Mouse (Mus musculus): ENCODE results near the gene Hap1. TPM values are rescaled to one million over a fixed set of nuclear protein-coding genes. Genes with fewer than 3 reads are reported as not detected.
A peak's percentile ranks its signal among the peaks of the same experiment; 100 is the strongest.

Hap1 gene
- polyA plus RNA-seq, 1 experiment, result 0.77 TPM

- no peak overlapping the region for H3K27ac ChIP-seq (ENCODE audit: insufficient read depth, low read length)
- peaks cover 20% of the 10 kb centered on the region; the same call in 1 of the 2 replicates for H3K4me1 ChIP-seq (ENCODE audit: control insufficient read depth, insufficient read depth, low read length)
- TF ChIP-seq CTCF (IDR thresholded peaks at IDR 0.05; ENCODE audit: borderline replicate concordance, insufficient read depth, low read length) (no peak), POLR2A (IDR thresholded peaks at IDR 0.05; ENCODE audit: low read depth, low read length) (no peak)
- H3K4me3 ChIP-seq (ENCODE audit: insufficient read depth, low read length), result no peak overlapping the region
These were observed 35.4 kb upstream of the Hap1 start for GRCm38 (mm10) chr11:100391081-100391883.

- TF ChIP-seq POLR2A (IDR thresholded peaks at IDR 0.05; ENCODE audit: low read depth, low read length) (no peak), CTCF (IDR thresholded peaks at IDR 0.05; ENCODE audit: borderline replicate concordance, insufficient read depth, low read length) (no peak)
- H3K4me3 ChIP-seq (ENCODE audit: insufficient read depth, low read length), result no peak overlapping the region
- H3K27ac ChIP-seq (ENCODE audit: insufficient read depth, low read length), result no peak overlapping the region
- peaks cover 19% of the 10 kb centered on the region; the same call in 1 of the 2 replicates for H3K4me1 ChIP-seq (ENCODE audit: control insufficient read depth, insufficient read depth, low read length)
These were observed 34.1 kb upstream of the Hap1 start for GRCm38 (mm10) chr11:100389931-100390445.

- no peak overlapping the region for H3K27ac ChIP-seq (ENCODE audit: insufficient read depth, low read length)
- peaks cover 11% of the 10 kb centered on the region; the same call in 1 of the 2 replicates for H3K4me1 ChIP-seq (ENCODE audit: control insufficient read depth, insufficient read depth, low read length)
- no peak overlapping the region for H3K4me3 ChIP-seq (ENCODE audit: insufficient read depth, low read length)
- TF ChIP-seq POLR2A (IDR thresholded peaks at IDR 0.05; ENCODE audit: low read depth, low read length), result no peak
- TF ChIP-seq CTCF (IDR thresholded peaks at IDR 0.05; ENCODE audit: borderline replicate concordance, insufficient read depth, low read length), result no peak
These were observed 32.7 kb upstream of the Hap1 start for GRCm38 (mm10) chr11:100388588-100388987.

- H3K4me1 ChIP-seq (ENCODE audit: control insufficient read depth, insufficient read depth, low read length), result peaks cover 11% of the 10 kb centered on the region; the same call in 1 of the 2 replicates
- H3K27ac ChIP-seq (ENCODE audit: insufficient read depth, low read length), result 0 out of 2 replicates have a peak overlapping the region, but pooled peaks have one; percentile 9
- TF ChIP-seq POLR2A (IDR thresholded peaks at IDR 0.05; ENCODE audit: low read depth, low read length), result no peak
- TF ChIP-seq CTCF (IDR thresholded peaks at IDR 0.05; ENCODE audit: borderline replicate concordance, insufficient read depth, low read length), result no peak
- no peak overlapping the region for H3K4me3 ChIP-seq (ENCODE audit: insufficient read depth, low read length)
These were observed 31.9 kb upstream of the Hap1 start for GRCm38 (mm10) chr11:100387589-100388375.

- Histone ChIP-seq H3K27ac (ENCODE audit: insufficient read depth, low read length) (no peak overlapping the region), H3K4me3 (ENCODE audit: insufficient read depth, low read length) (no peak overlapping the region), H3K4me1 (ENCODE audit: control insufficient read depth, insufficient read depth, low read length) (peaks cover 11% of the 10 kb centered on the region; the same call in 1 of the 2 replicates)
- TF ChIP-seq CTCF (IDR thresholded peaks at IDR 0.05; ENCODE audit: borderline replicate concordance, insufficient read depth, low read length) (no peak), POLR2A (IDR thresholded peaks at IDR 0.05; ENCODE audit: low read depth, low read length) (no peak)
These were observed 31.2 kb upstream of the Hap1 start for GRCm38 (mm10) chr11:100387111-100387510.

- H3K4me1 ChIP-seq (ENCODE audit: control insufficient read depth, insufficient read depth, low read length), result peaks cover 11% of the 10 kb centered on the region; the same call in 1 of the 2 replicates
- no peak overlapping the region for H3K27ac ChIP-seq (ENCODE audit: insufficient read depth, low read length)
- no peak overlapping the region for H3K4me3 ChIP-seq (ENCODE audit: insufficient read depth, low read length)
- TF ChIP-seq POLR2A (IDR thresholded peaks at IDR 0.05; ENCODE audit: low read depth, low read length) (no peak), CTCF (IDR thresholded peaks at IDR 0.05; ENCODE audit: borderline replicate concordance, insufficient read depth, low read length) (no peak)
These were observed 30.7 kb upstream of the Hap1 start for GRCm38 (mm10) chr11:100386586-100386985.

- Histone ChIP-seq H3K27ac (ENCODE audit: insufficient read depth, low read length) (no peak overlapping the region), H3K4me3 (ENCODE audit: insufficient read depth, low read length) (no peak overlapping the region), H3K4me1 (ENCODE audit: control insufficient read depth, insufficient read depth, low read length) (peaks cover 11% of the 10 kb centered on the region; the same call in 1 of the 2 replicates)
- TF ChIP-seq POLR2A (IDR thresholded peaks at IDR 0.05; ENCODE audit: low read depth, low read length) (no peak), CTCF (IDR thresholded peaks at IDR 0.05; ENCODE audit: borderline replicate concordance, insufficient read depth, low read length) (no peak)
These were observed 29.1 kb upstream of the Hap1 start for GRCm38 (mm10) chr11:100385016-100385415.

GRCm38 (mm10) chr11:100382682-100383081 lies 26.8 kb upstream of the Hap1 start:
- H3K27ac ChIP-seq (ENCODE audit: insufficient read depth, low read length), result no peak overlapping the region
- TF ChIP-seq POLR2A (IDR thresholded peaks at IDR 0.05; ENCODE audit: low read depth, low read length) (no peak), CTCF (IDR thresholded peaks at IDR 0.05; ENCODE audit: borderline replicate concordance, insufficient read depth, low read length) (no peak)
- no peak overlapping the region for H3K4me3 ChIP-seq (ENCODE audit: insufficient read depth, low read length)
- 0 out of 2 replicates have a peak, but pooled peaks cover 2% of the 10 kb centered on the region for H3K4me1 ChIP-seq (ENCODE audit: control insufficient read depth, insufficient read depth, low read length)

GRCm38 (mm10) chr11:100379311-100379710 lies 23.4 kb upstream of the Hap1 start:
- no peak overlapping the region for H3K4me3 ChIP-seq (ENCODE audit: insufficient read depth, low read length)
- no peaks in the 10 kb centered on the region; the same call in 1 of the 2 replicates for H3K4me1 ChIP-seq (ENCODE audit: control insufficient read depth, insufficient read depth, low read length)
- no peak overlapping the region for H3K27ac ChIP-seq (ENCODE audit: insufficient read depth, low read length)
- TF ChIP-seq CTCF (IDR thresholded peaks at IDR 0.05; ENCODE audit: borderline replicate concordance, insufficient read depth, low read length) (no peak), POLR2A (IDR thresholded peaks at IDR 0.05; ENCODE audit: low read depth, low read length) (no peak)
